ENCODE assay signal across 8 mouse cellular contexts in genomic region chr5:97128242-97129226, GRCm38 (mm10). TPM values are rescaled to one million over a fixed set of nuclear protein-coding genes. Genes with fewer than 3 reads are reported as not detected.
DNase-seq lines count a peak whose midpoint lies in the region; ATAC-seq and TF ChIP-seq lines count a peak whose summit lies in the region.

No protein-coding gene starts in this region.

- no peak for ATAC-seq in intestine, postnatal 0 days
- ATAC-seq in limb, embryonic 15.5 days (ENCODE audit: insufficient number of reproducible peaks, low FRiP score, low TSS enrichment, low read depth) = no peak
- ATAC-seq in erythroid progenitor cell, adult 5-6 weeks (replicated peaks; ENCODE audit: low FRiP score, poor library complexity, severe bottlenecking) = no peak

- H3K4me1 ChIP-seq in intestine, postnatal 0 days (replicated peaks; ENCODE audit: control insufficient read depth, insufficient read depth, low read length) = no peaks in the 10 kb centered on the region
- H3K4me1 ChIP-seq in limb, embryonic 15.5 days = no peaks in the 10 kb centered on the region

- H3K4me3 ChIP-seq in intestine, postnatal 0 days (ENCODE audit: low read depth, low read length) = no peak overlapping the region
- H3K4me3 ChIP-seq in limb, embryonic 15.5 days = no peak overlapping the region

- no peak overlapping the region for H3K27ac ChIP-seq in intestine, postnatal 0 days (ENCODE audit: low read depth, low read length)
- H3K27ac ChIP-seq in limb, embryonic 15.5 days = no peak overlapping the region

- WGBS in intestine, postnatal 0 days = 48% methylated on average over 21 of the region's 21 CpGs
- WGBS in limb, embryonic 15.5 days = 48% methylated on average over 21 of the region's 21 CpGs

- TF ChIP-seq CTCF in intestine, postnatal 0 days (IDR thresholded peaks at IDR 0.05; ENCODE audit: low read depth) = peak; percentile 86

- no peak overlapping the region for H3K4me2 ChIP-seq in intestine, postnatal 0 days (replicated peaks; ENCODE audit: low read depth)
- H3K4me2 ChIP-seq in limb, embryonic 15.5 days = 0 out of 2 replicates have a peak overlapping the region, but pooled peaks have one; percentile 2

- H3K9me3 ChIP-seq in intestine, postnatal 0 days (ENCODE audit: control insufficient read depth) = no peaks in the 10 kb centered on the region
- no peaks in the 10 kb centered on the region for H3K9me3 ChIP-seq in limb, embryonic 15.5 days

- H3K36me3 ChIP-seq in intestine, postnatal 0 days (ENCODE audit: control insufficient read depth, insufficient read depth) = no peaks in the 10 kb centered on the region
- no peaks in the 10 kb centered on the region for H3K36me3 ChIP-seq in limb, embryonic 15.5 days

- H3K27me3 ChIP-seq in intestine, postnatal 0 days (replicated peaks; ENCODE audit: control insufficient read depth, insufficient read depth, low read length) = no peaks in the 10 kb centered on the region
- peaks cover 6% of the 10 kb centered on the region; the same call in 1 of the 2 replicates for H3K27me3 ChIP-seq in limb, embryonic 15.5 days

- DNase-seq in CD4-positive helper T cell, adult 2 months (ENCODE audit: low read depth, low spot score) = peak; percentile 40
- peak; percentile 33 for DNase-seq in Muller cell, postnatal 12 days (ENCODE audit: inconsistent ontology term)
- DNase-seq in cerebellum, postnatal 25 days = peak; percentile 76 to 85
- DNase-seq in frontal cortex, postnatal 36 days (ENCODE audit: low spot score in 2 of 2) = peak; percentile 56 to 83
- DNase-seq in naive thymus-derived CD4-positive, alpha-beta T cell, adult 2 months (ENCODE audit: low read depth) = peak; percentile 52

- no peak overlapping the region for H3K9ac ChIP-seq in intestine, postnatal 0 days (ENCODE audit: low read depth, low read length)
- no peak overlapping the region for H3K9ac ChIP-seq in limb, embryonic 15.5 days

RNA-seq across cellular contexts. Expression of gene Paqr3, which starts 17.1 kb away (rescaled TPM):
- 0.50 and 0.69 TPM in 2 replicates for polyA plus RNA-seq in intestine, postnatal 0 days (2015; fragmentation: Nextera tagmentation; extraction: Ambion mirVana)
- 3.9 TPM in 2 replicates for polyA plus RNA-seq in limb, embryonic 15.5 days (2015; fragmentation: Nextera tagmentation; extraction: Ambion mirVana)
- total RNA-seq in erythroid progenitor cell, adult 5-6 weeks (2015; ENCODE audit: low replicate concordance) = not detected in 2 replicates
- total RNA-seq in erythroid progenitor cell, adult 5-6 weeks (2017; ENCODE audit: low replicate concordance) = 3.5 TPM in 1 of 2 replicates, not detected in the other
